29 mouse cellular contexts compared by ENCODE assay signal in genomic region chr8:69861251-69861650, GRCm38 (mm10). TPM values are rescaled to one million over a fixed set of nuclear protein-coding genes. Genes with fewer than 3 reads are reported as not detected.
A peak's percentile ranks its signal among the peaks of the same experiment; 100 is the strongest.
DNase-seq lines count a peak whose midpoint lies in the region; ATAC-seq lines count a peak whose summit lies in the region.
"Had no signal": no experiment of that assay in that cellular context is flagged by ENCODE, and none has a peak within 500 bp of the region (broad histone marks: within the 10 kb centered on the region; RNA-seq: fewer than 3 reads in every experiment).

No protein-coding gene starts in this region.

- 0 out of 2 replicates have a peak, but pooled peaks cover 8% of the 10 kb centered on the region for H3K36me3 ChIP-seq in limb, embryonic 12.5 days
- H3K36me3 ChIP-seq in limb, embryonic 10.5 days, result no peaks in the 10 kb centered on the region
- no peaks in the 10 kb centered on the region for H3K36me3 ChIP-seq in splenic B cell, adult 2 months (ENCODE audit: control insufficient read depth, insufficient read depth, low read length, poor library complexity, severe bottlenecking)
- H3K36me3 ChIP-seq: embryonic facial prominence, embryonic 12.5 days; embryonic facial prominence, embryonic 15.5 days; heart, embryonic 10.5 days; heart, embryonic 13.5 days had no signal

- 0 out of 2 replicates have a peak overlapping the region, but pooled peaks have one; percentile 18 for H3K9ac ChIP-seq in limb, embryonic 12.5 days (replicated peaks)
- H3K9ac ChIP-seq: embryonic facial prominence, embryonic 12.5 days; embryonic facial prominence, embryonic 15.5 days; forebrain, postnatal 0 days; heart, embryonic 13.5 days; hindbrain, embryonic 14.5 days had no signal

- H3K4me2 ChIP-seq in limb, embryonic 12.5 days, result no peak overlapping the region
- H3K4me2 ChIP-seq: embryonic facial prominence, embryonic 12.5 days; embryonic facial prominence, embryonic 15.5 days; heart, embryonic 13.5 days; hindbrain, embryonic 14.5 days had no signal

- H3K9me3 ChIP-seq in limb, embryonic 12.5 days, result no peaks in the 10 kb centered on the region
- no peaks in the 10 kb centered on the region for H3K9me3 ChIP-seq in limb, embryonic 10.5 days (replicated peaks)
- H3K9me3 ChIP-seq: embryonic facial prominence, embryonic 12.5 days; embryonic facial prominence, embryonic 15.5 days; heart, embryonic 10.5 days; heart, embryonic 13.5 days had no signal

- H3K4me3 ChIP-seq in limb, embryonic 12.5 days (replicated peaks), result no peak overlapping the region
- H3K4me3 ChIP-seq in limb, embryonic 10.5 days, result no peak overlapping the region
- H3K4me3 ChIP-seq: embryonic facial prominence, embryonic 12.5 days; embryonic facial prominence, embryonic 15.5 days; gastrocnemius, adult 2 months; heart, embryonic 10.5 days; heart, embryonic 13.5 days had no signal

- ATAC-seq in limb, embryonic 12.5 days (ENCODE audit: insufficient number of reproducible peaks, insufficient read depth, low FRiP score, low TSS enrichment, low read depth), result no peak
- peak; percentile 82 for ATAC-seq in granulocyte monocyte progenitor cell, adult 5-6 weeks (replicated peaks; ENCODE audit: poor library complexity, severe bottlenecking)
- no peak for ATAC-seq in activated CD4-positive, CD25-positive, alpha-beta regulatory T cell, adult 4 months
- ATAC-seq: CD4-positive, CD25-positive, alpha-beta regulatory T cell, adult 4 months; forebrain, embryonic 14.5 days; forebrain, postnatal 0 days; hindbrain, postnatal 0 days; inflammation-experienced regulatory T-cells, adult 6 months; Patski had no signal

- no peak for DNase-seq in limb, embryonic 10.5 days (ENCODE audit: low spot score)
- peak; percentile 19 for DNase-seq in splenic B cell, adult 2 months (ENCODE audit: low read depth, low spot score)
- DNase-seq in right cerebral cortex, postnatal 36 days (ENCODE audit: low spot score in 2 of 2), result no peak
- DNase-seq: adrenal gland, adult 2 months; adrenal gland, postnatal 14 days; cerebellum, adult 11 months; cerebellum, adult 2 months; cerebellum, adult 9-11 months; cerebellum, postnatal 25 days; forebrain, postnatal 0 days; gastrocnemius, adult 2 months; gastrocnemius, postnatal 14 days; heart, adult 18-20 months; heart, postnatal 14 days; heart, postnatal 4 days had no signal

- no peaks in the 10 kb centered on the region for H3K27me3 ChIP-seq in limb, embryonic 12.5 days
- no peaks in the 10 kb centered on the region for H3K27me3 ChIP-seq in limb, embryonic 10.5 days (ENCODE audit: low read depth, poor library complexity, severe bottlenecking)
- no peaks in the 10 kb centered on the region for H3K27me3 ChIP-seq in splenic B cell, adult 2 months (ENCODE audit: control insufficient read depth, insufficient read depth, low read length, poor library complexity, severe bottlenecking)
- H3K27me3 ChIP-seq: embryonic facial prominence, embryonic 12.5 days; embryonic facial prominence, embryonic 15.5 days; heart, embryonic 13.5 days; Patski had no signal

- 67% methylated on average over 2 of the region's 2 CpGs for WGBS in limb, embryonic 12.5 days
- WGBS in limb, embryonic 10.5 days, result 65% methylated on average over 2 of the region's 2 CpGs

- H3K27ac ChIP-seq in limb, embryonic 12.5 days, result no peak overlapping the region
- no peak overlapping the region for H3K27ac ChIP-seq in limb, embryonic 10.5 days
- H3K27ac ChIP-seq: embryonic facial prominence, embryonic 12.5 days; embryonic facial prominence, embryonic 15.5 days; gastrocnemius, adult 2 months; heart, embryonic 10.5 days; heart, embryonic 13.5 days; hindbrain, embryonic 14.5 days; hindbrain, postnatal 0 days had no signal

- no peaks in the 10 kb centered on the region for H3K4me1 ChIP-seq in limb, embryonic 12.5 days (replicated peaks)
- H3K4me1 ChIP-seq in limb, embryonic 10.5 days, result no peaks in the 10 kb centered on the region
- H3K4me1 ChIP-seq: embryonic facial prominence, embryonic 12.5 days; embryonic facial prominence, embryonic 15.5 days; heart, embryonic 10.5 days; heart, embryonic 13.5 days had no signal

RNA-seq across cellular contexts. Expression of gene Cilp2, which starts 26.2 kb away (rescaled TPM):
- polyA plus RNA-seq in limb, embryonic 12.5 days (2016; fragmentation: Nextera tagmentation; extraction: Ambion mirVana), result 0.78 and 0.79 TPM in 2 replicates
- 0.40 TPM in 2 replicates for polyA plus RNA-seq in limb, embryonic 10.5 days (2016; fragmentation: Nextera tagmentation; extraction: Ambion mirVana)
- total RNA-seq in granulocyte monocyte progenitor cell, adult 5-6 weeks (2014; fragmentation: Nextera tagmentation), result not detected in 2 replicates
- not detected in 2 replicates for total RNA-seq in granulocyte monocyte progenitor cell, adult 5-6 weeks (2017)
- not detected for polyA plus RNA-seq in activated CD4-positive, CD25-positive, alpha-beta regulatory T cell, adult 4 months (2017; shearing (Covaris generic))
- total RNA-seq: common myeloid progenitor, adult 5-6 weeks had no signal
- polyA plus RNA-seq: CD4-positive, CD25-positive, alpha-beta regulatory T cell, adult 4 months; inflammation-experienced regulatory T-cells, adult 6 months had no signal

RNA-seq across cellular contexts. Expression of gene Pbx4, which starts 29.0 kb away (rescaled TPM):
- polyA plus RNA-seq in limb, embryonic 12.5 days (2016; fragmentation: Nextera tagmentation; extraction: Ambion mirVana), result 7.5 and 10.0 TPM in 2 replicates
- polyA plus RNA-seq in limb, embryonic 10.5 days (2016; fragmentation: Nextera tagmentation; extraction: Ambion mirVana), result 9.2 and 9.6 TPM in 2 replicates
- 7.0 and 25.1 TPM in 2 replicates for total RNA-seq in granulocyte monocyte progenitor cell, adult 5-6 weeks (2014; fragmentation: Nextera tagmentation)
- 5.6 and 9.3 TPM in 2 replicates for total RNA-seq in granulocyte monocyte progenitor cell, adult 5-6 weeks (2017)
- 10 to 100 TPM; 13.1 to 15.4 TPM for polyA plus RNA-seq in activated CD4-positive, CD25-positive, alpha-beta regulatory T cell, adult 4 months (2017; shearing (Covaris generic))
- total RNA-seq: gastrocnemius, adult 2 months; heart, adult 18-20 months had no signal

RNA-seq across cellular contexts. Expression of gene Lpar2, which starts 39.0 kb away (rescaled TPM):
- 0.83 and 1.3 TPM in 2 replicates for polyA plus RNA-seq in limb, embryonic 12.5 days (2016; fragmentation: Nextera tagmentation; extraction: Ambion mirVana)
- 1.4 and 1.6 TPM in 2 replicates for polyA plus RNA-seq in limb, embryonic 10.5 days (2016; fragmentation: Nextera tagmentation; extraction: Ambion mirVana)
- total RNA-seq in granulocyte monocyte progenitor cell, adult 5-6 weeks (2014; fragmentation: Nextera tagmentation), result 3.0 and 9.3 TPM in 2 replicates
- 1.5 and 1.9 TPM in 2 replicates for total RNA-seq in granulocyte monocyte progenitor cell, adult 5-6 weeks (2017)
- under 1 TPM; 0.38 to 0.52 TPM for polyA plus RNA-seq in activated CD4-positive, CD25-positive, alpha-beta regulatory T cell, adult 4 months (2017; shearing (Covaris generic))

RNA-seq across cellular contexts. Expression of gene Tssk6, which starts 40.7 kb away (rescaled TPM):
- polyA plus RNA-seq in limb, embryonic 12.5 days (2016; fragmentation: Nextera tagmentation; extraction: Ambion mirVana), result 6.2 and 7.3 TPM in 2 replicates
- polyA plus RNA-seq in limb, embryonic 10.5 days (2016; fragmentation: Nextera tagmentation; extraction: Ambion mirVana), result 5.0 and 5.9 TPM in 2 replicates
- total RNA-seq in granulocyte monocyte progenitor cell, adult 5-6 weeks (2014; fragmentation: Nextera tagmentation), result 0.73 TPM in 1 of 2 replicates, not detected in the other
- 1.5 and 2.5 TPM in 2 replicates for total RNA-seq in granulocyte monocyte progenitor cell, adult 5-6 weeks (2017)
- not detected for polyA plus RNA-seq in activated CD4-positive, CD25-positive, alpha-beta regulatory T cell, adult 4 months (2017; shearing (Covaris generic))
- total RNA-seq: common myeloid progenitor, adult 5-6 weeks; gastrocnemius, adult 2 months; heart, postnatal 14 days had no signal

RNA-seq across cellular contexts. Expression of gene Ndufa13, which starts 41.1 kb away (rescaled TPM):
- 171 and 172 TPM in 2 replicates for polyA plus RNA-seq in limb, embryonic 12.5 days (2016; fragmentation: Nextera tagmentation; extraction: Ambion mirVana)
- polyA plus RNA-seq in limb, embryonic 10.5 days (2016; fragmentation: Nextera tagmentation; extraction: Ambion mirVana), result 165 and 166 TPM in 2 replicates
- 76.7 and 98.5 TPM in 2 replicates for total RNA-seq in granulocyte monocyte progenitor cell, adult 5-6 weeks (2014; fragmentation: Nextera tagmentation)
- total RNA-seq in granulocyte monocyte progenitor cell, adult 5-6 weeks (2017), result 107 and 110 TPM in 2 replicates
- polyA plus RNA-seq in activated CD4-positive, CD25-positive, alpha-beta regulatory T cell, adult 4 months (2017; shearing (Covaris generic)), result 100 to 1,000 TPM; 231 to 276 TPM
